In genomic region chr10:95562859-95563841, GRCm38 (mm10) we compare ENCODE assay signal across 8 mouse cellular contexts. TPM values are rescaled to one million over a fixed set of nuclear protein-coding genes. Genes with fewer than 3 reads are reported as not detected.
DNase-seq lines count a peak whose midpoint lies in the region; ATAC-seq and TF ChIP-seq lines count a peak whose summit lies in the region.

No protein-coding gene starts in this region.

- peaks cover 30% of the 10 kb centered on the region for H3K36me3 ChIP-seq in E14TG2a.4 (ENCODE audit: insufficient read depth, low read length)
- H3K36me3 ChIP-seq in embryonic facial prominence, embryonic 11.5 days (replicated peaks; ENCODE audit: control insufficient read depth, insufficient read depth, low read depth, low read length): no peaks in the 10 kb centered on the region
- H3K36me3 ChIP-seq in heart, embryonic 11.5 days (ENCODE audit: control insufficient read depth, insufficient read depth, low read length): no peaks in the 10 kb centered on the region
- no peaks in the 10 kb centered on the region for H3K36me3 ChIP-seq in kidney, postnatal 0 days (ENCODE audit: insufficient read depth, low read length)

- TF ChIP-seq CTCF in E14TG2a.4 (conservative IDR thresholded peaks at IDR 0.05; ENCODE audit: low read length): no peak
- TF ChIP-seq CTCF in kidney, postnatal 0 days (IDR thresholded peaks at IDR 0.05; ENCODE audit: low read depth): no peak

- ATAC-seq in embryonic facial prominence, embryonic 11.5 days (replicated peaks; ENCODE audit: insufficient number of reproducible peaks, low FRiP score, low TSS enrichment, low read depth): peak; percentile 63
- peak; percentile 29; the same call in 1 of the 2 replicates for ATAC-seq in heart, embryonic 11.5 days (replicated peaks; ENCODE audit: insufficient number of reproducible peaks, low FRiP score, low TSS enrichment)
- ATAC-seq in kidney, postnatal 0 days (replicated peaks; ENCODE audit: low FRiP score, low read depth): peak; percentile 33; the same call in 1 of the 2 replicates

- peak overlapping the region; percentile 71 for H3K4me2 ChIP-seq in embryonic facial prominence, embryonic 11.5 days (ENCODE audit: low read depth, low read length)
- peak overlapping the region; percentile 85 for H3K4me2 ChIP-seq in heart, embryonic 11.5 days
- peak overlapping the region; percentile 66 for H3K4me2 ChIP-seq in kidney, postnatal 0 days (ENCODE audit: low read length)

- H3K9me3 ChIP-seq in E14TG2a.4 (ENCODE audit: low read length): no peaks in the 10 kb centered on the region
- H3K9me3 ChIP-seq in embryonic facial prominence, embryonic 11.5 days (replicated peaks; ENCODE audit: control insufficient read depth, low read length): no peaks in the 10 kb centered on the region
- H3K9me3 ChIP-seq in heart, embryonic 11.5 days (replicated peaks; ENCODE audit: control insufficient read depth, low read length): no peaks in the 10 kb centered on the region
- no peaks in the 10 kb centered on the region for H3K9me3 ChIP-seq in kidney, postnatal 0 days (replicated peaks; ENCODE audit: low read length)

- H3K4me1 ChIP-seq in E14TG2a.4 (replicated peaks; ENCODE audit: low read depth, low read length): peaks cover 81% of the 10 kb centered on the region
- H3K4me1 ChIP-seq in embryonic facial prominence, embryonic 11.5 days (ENCODE audit: control insufficient read depth, insufficient read depth, low read length): peaks cover 4% of the 10 kb centered on the region; the same call in 1 of the 2 replicates
- H3K4me1 ChIP-seq in heart, embryonic 11.5 days (ENCODE audit: control insufficient read depth, insufficient read depth, low read length): peaks cover 22% of the 10 kb centered on the region
- H3K4me1 ChIP-seq in kidney, postnatal 0 days (replicated peaks; ENCODE audit: insufficient read depth, low read length): 0 out of 2 replicates have a peak, but pooled peaks cover 4% of the 10 kb centered on the region

- peak; percentile 67 for DNase-seq in adrenal gland, postnatal 10 days
- DNase-seq in embryonic facial prominence, embryonic 11.5 days (ENCODE audit: low spot score): peak; percentile 54
- DNase-seq in kidney, postnatal 0 days (ENCODE audit: low spot score): peak; percentile 75
- peak; percentile 46 for DNase-seq in lung, postnatal 36 days
- peak; percentile 36 for DNase-seq in ovary, postnatal 14 days (ENCODE audit: low spot score)
- peak; percentile 46 to 59 for DNase-seq in thymus, postnatal 36 days

- H3K4me3 ChIP-seq in E14TG2a.4 (replicated peaks; ENCODE audit: low read length): peak overlapping the region; percentile 93
- H3K4me3 ChIP-seq in embryonic facial prominence, embryonic 11.5 days (ENCODE audit: low read depth, low read length): peak overlapping the region; percentile 98
- peak overlapping the region; percentile 94 for H3K4me3 ChIP-seq in heart, embryonic 11.5 days (ENCODE audit: low read depth, low read length)
- peak overlapping the region; percentile 90 for H3K4me3 ChIP-seq in kidney, postnatal 0 days (replicated peaks; ENCODE audit: low read depth, low read length)

- peak overlapping the region; percentile 96 for H3K9ac ChIP-seq in embryonic facial prominence, embryonic 11.5 days (replicated peaks; ENCODE audit: low read length)
- peak overlapping the region; percentile 85 for H3K9ac ChIP-seq in heart, embryonic 11.5 days (ENCODE audit: low read depth, low read length)
- H3K9ac ChIP-seq in kidney, postnatal 0 days (ENCODE audit: low read depth, low read length): peak overlapping the region; percentile 97

- 1% methylated on average over 65 of the region's 65 CpGs for WGBS in embryonic facial prominence, embryonic 11.5 days
- under 1% methylated on average over 53 of the region's 65 CpGs for WGBS in heart, embryonic 11.5 days (ENCODE audit: insufficient replicate concordance)
- under 1% methylated on average over 61 of the region's 65 CpGs for WGBS in kidney, postnatal 0 days

- H3K27me3 ChIP-seq in E14TG2a.4 (ENCODE audit: insufficient read depth, low read length): no peaks in the 10 kb centered on the region; the same call in 1 of the 2 replicates
- no peaks in the 10 kb centered on the region for H3K27me3 ChIP-seq in embryonic facial prominence, embryonic 11.5 days (ENCODE audit: control insufficient read depth, insufficient read depth, low read length)
- H3K27me3 ChIP-seq in heart, embryonic 11.5 days (ENCODE audit: control insufficient read depth, insufficient read depth, low read length): no peaks in the 10 kb centered on the region
- no peaks in the 10 kb centered on the region for H3K27me3 ChIP-seq in kidney, postnatal 0 days (ENCODE audit: insufficient read depth, low read length)

- peak overlapping the region; percentile 88 for H3K27ac ChIP-seq in embryonic facial prominence, embryonic 11.5 days (replicated peaks; ENCODE audit: low read depth, low read length)
- peak overlapping the region; percentile 86 for H3K27ac ChIP-seq in heart, embryonic 11.5 days (ENCODE audit: low read depth, low read length)
- peak overlapping the region; percentile 96 for H3K27ac ChIP-seq in kidney, postnatal 0 days

RNA-seq across cellular contexts. Expression of gene Nudt4, which starts 0.8 kb away (rescaled TPM):
- 100 to 1,000 TPM; 106 to 108 TPM for total RNA-seq in adrenal gland, postnatal 10 days (2021)
- 132 and 142 TPM in 2 replicates for polyA plus RNA-seq in embryonic facial prominence, embryonic 11.5 days (2014; fragmentation: Nextera tagmentation; extraction: Ambion mirVana)
- polyA plus RNA-seq in heart, embryonic 11.5 days (2014; fragmentation: Nextera tagmentation; extraction: Ambion mirVana): 134 and 147 TPM in 2 replicates
- 215 and 232 TPM in 2 replicates for polyA plus RNA-seq in kidney, postnatal 0 days (2015; fragmentation: Nextera tagmentation; extraction: Ambion mirVana)

RNA-seq across cellular contexts. Expression of gene Ube2n, which starts 48.2 kb away (rescaled TPM):
- total RNA-seq in adrenal gland, postnatal 10 days (2021): 100 to 1,000 TPM; 114 to 116 TPM
- polyA plus RNA-seq in embryonic facial prominence, embryonic 11.5 days (2014; fragmentation: Nextera tagmentation; extraction: Ambion mirVana): 448 and 468 TPM in 2 replicates
- 319 and 322 TPM in 2 replicates for polyA plus RNA-seq in heart, embryonic 11.5 days (2014; fragmentation: Nextera tagmentation; extraction: Ambion mirVana)
- polyA plus RNA-seq in kidney, postnatal 0 days (2015; fragmentation: Nextera tagmentation; extraction: Ambion mirVana): 277 and 296 TPM in 2 replicates

Comparison
In these comparisons a context has a peak if more than half of its experiments do, and no peak if none do; other contexts are left out.
1. Peak in every context shown above with its lines: DNase-seq, ATAC-seq, H3K4me3 ChIP-seq and H3K27ac ChIP-seq.